Mouse (Mus musculus) adrenal gland, adult 18-20 months (tissue): ENCODE data around the gene Dstyk. TPM values are rescaled to one million over a fixed set of nuclear protein-coding genes. Genes with fewer than 3 reads are reported as not detected.

Experiments used
- DNase-seq, 2 experiments: peaks; one replicate each; pipeline ENCODE4 v3.0.0; 2021 to 2022; ENCODE audit warnings: low spot score in 2 of 2
- total RNA-seq, 2 experiments: library from RNA; stranded (reverse); gene quantifications; 1 replicate in 1 of 2; 2 replicates in 1 of 2; pipeline ENCODE4 v1.2.3; 2021

The Dstyk gene
- total RNA-seq, 2 experiments from 2014 or later, result 22.4 to 24.3 TPM

DNA sequence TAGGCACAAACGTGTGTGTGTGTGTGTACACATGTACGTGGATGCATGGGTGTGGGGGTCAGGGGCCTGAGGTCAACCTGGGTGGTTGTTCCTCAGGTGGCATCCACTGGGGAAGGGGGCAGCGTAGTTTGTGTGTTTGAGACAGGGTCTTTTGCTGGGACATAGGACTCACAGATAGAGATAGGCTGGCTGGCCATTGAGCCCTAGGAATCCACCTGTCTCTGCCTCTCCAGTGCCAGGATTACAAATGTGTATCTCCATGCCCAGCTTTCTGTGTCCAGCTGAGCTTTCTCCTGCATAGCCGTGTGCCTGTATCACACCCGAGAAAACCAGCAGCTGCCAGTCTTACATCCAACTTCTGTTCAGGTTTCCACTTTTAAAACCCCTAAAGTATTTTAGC, 92.4 kb downstream of the Dstyk start:
- DNase-seq, result no peak

DNA sequence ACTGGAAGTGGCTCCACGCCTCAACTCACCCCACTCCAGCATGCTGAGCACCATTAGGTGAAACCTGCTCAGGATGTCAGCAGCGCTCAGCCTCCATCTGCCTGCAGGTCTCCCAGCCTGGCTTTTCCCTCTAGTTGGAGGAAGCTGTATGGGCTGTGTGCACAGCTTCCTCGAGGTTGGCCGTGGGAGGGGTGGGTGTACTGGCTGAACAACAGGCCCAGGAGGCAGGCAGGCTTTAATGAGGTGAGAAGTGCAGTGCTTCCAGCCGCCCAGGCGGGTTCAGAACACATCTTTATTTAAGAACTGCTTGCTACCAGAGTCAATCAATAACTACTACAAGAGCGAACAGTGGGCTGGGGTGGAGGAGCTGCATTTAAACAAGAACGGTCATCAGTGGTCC, 94.2 kb downstream of the Dstyk start:
- DNase-seq, result no peak

DNA sequence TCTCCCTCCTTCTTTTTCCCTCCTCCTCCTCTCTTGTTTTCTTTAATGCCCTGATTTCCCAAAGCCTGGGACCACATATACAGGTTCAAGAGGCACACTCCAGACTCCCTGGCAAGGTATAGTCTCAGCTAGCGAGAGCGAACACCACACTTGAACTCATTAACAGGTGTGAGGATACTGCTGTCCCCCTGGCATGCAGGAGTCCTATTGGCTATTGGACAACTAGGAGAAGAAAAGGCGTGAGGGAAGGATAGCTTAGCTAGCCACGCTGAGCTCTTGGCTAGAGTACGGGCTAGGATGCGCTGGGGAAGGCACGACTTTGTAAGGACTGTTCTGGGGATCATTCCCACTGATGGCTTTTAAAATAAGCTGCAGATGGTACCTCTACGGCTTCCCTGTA, 94.8 kb downstream of the Dstyk start:
- DNase-seq, result no peak

DNA sequence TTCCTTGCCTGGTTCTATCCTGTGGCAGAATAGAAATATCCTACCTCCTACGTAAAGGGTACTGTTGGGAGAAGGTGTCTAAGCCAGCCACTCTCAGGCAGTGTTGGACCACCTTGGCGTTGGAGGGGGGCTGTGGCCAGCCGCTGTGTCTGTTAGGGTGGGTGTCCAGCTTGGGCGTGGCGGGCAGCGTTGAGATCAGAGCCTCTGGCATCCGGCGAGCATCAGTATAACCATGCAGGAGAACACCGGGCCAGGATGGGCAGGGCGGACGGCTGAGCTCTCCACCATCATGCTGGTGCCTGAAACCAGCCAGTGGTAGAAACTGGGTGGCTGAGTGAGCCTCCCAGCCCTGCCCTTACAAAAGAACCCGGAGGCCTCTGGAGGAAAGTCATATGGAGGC, 98.0 kb downstream of the Dstyk start:
- DNase-seq, result no peak

Other genes starting within 250 kb of the Dstyk start
- gene Lemd1, start 226.1 kb upstream of the Dstyk start, total RNA-seq, result under 1 TPM in 1 of 2 experiments, not detected in 1; 0.43 TPM
- gene AC124108.1, start 226.1 kb upstream of the Dstyk start, total RNA-seq, result not detected
- not detected for gene Gm10188, start 187.8 kb upstream of the Dstyk start, total RNA-seq
- 100 to 1,000 TPM; 114 to 144 TPM for gene Klhdc8a, start 118.9 kb upstream of the Dstyk start, total RNA-seq
- gene Nuak2, start 101.4 kb upstream of the Dstyk start, total RNA-seq, result 1 to 10 TPM; 4.6 to 6.9 TPM
- 10 to 100 TPM in 1 of 2 experiments, 1 to 10 TPM in 1; 8.5 to 10.5 TPM for gene Tmcc2, start 26.3 kb upstream of the Dstyk start, total RNA-seq
- 10 to 100 TPM; 34.6 to 37.8 TPM for gene Rbbp5, start 59.8 kb downstream of the Dstyk start, total RNA-seq
- 1 to 10 TPM; 3.3 to 4.0 TPM for gene Tmem81, start 88.7 kb downstream of the Dstyk start, total RNA-seq
- gene Cntn2, start 125.7 kb downstream of the Dstyk start, total RNA-seq, result not detected